In the genomic region with DNA sequence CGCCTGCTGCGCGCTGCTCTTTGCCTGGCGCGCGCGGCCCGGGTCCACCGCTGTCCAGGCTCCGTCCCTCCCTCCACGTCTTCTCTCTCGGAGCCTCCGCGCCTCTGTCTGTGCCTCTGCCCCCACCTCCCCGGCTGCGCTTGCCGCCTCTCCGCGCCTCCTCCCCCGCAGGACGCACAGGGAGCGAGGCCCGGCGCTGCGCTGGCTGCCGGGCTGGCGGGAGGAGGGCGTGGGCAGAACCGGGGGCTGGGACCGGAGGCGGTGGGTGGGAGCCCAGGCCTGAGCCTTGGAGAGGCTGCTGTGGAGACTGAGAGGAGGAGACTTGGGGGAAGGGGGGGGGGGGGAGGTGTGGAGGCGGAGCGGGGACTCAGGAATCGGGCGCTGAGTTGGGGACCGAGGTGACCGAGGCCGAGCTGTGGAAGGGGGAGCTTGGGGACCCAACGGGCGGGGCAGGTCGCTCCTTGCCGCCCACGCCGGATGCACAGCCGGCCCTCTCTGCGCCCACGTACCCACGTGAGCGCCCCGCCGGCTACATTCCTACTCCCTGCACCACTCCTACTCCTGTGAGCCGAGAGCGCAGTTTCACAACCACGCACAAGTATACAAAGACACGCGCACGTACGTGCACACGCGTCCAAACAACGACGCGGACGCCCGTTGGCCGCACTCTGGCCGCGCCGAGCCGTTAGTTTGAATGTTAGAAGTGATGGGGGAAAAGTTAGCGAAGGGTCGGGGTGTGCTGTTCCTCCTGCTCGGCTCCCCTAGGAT, we compare ENCODE assay signal across 1 mouse cellular context.
TF ChIP-seq lines count a peak whose summit lies in the region.

TSS of gene Nemp1 (plus strand) at position 401 of the 768 bp plus-strand sequence.

TF ChIP-seq in CH12.LX, 34 proteins besides CTCF, POLR2A, EP300 and RAD21 (continued from another document):
- TF ChIP-seq ZC3H11A (IDR thresholded peaks at IDR 0.05; ENCODE audit: low read depth, low read length) (no peak), UBTF (IDR thresholded peaks at IDR 0.05; ENCODE audit: low read depth, low read length) (peak; percentile 76; the same call in 1 of the 2 replicates), ELF1 (IDR thresholded peaks at IDR 0.05; ENCODE audit: low read depth, low read length) (no peak), IRF4 (IDR thresholded peaks at IDR 0.05; ENCODE audit: low read depth, low read length) (no peak), MEF2A (IDR thresholded peaks at IDR 0.05; ENCODE audit: borderline replicate concordance, low read depth, low read length) (no peak), SIN3A (IDR thresholded peaks at IDR 0.05; ENCODE audit: low read length) (0 out of 2 replicates have a peak, but pooled peaks have one; percentile 20), ZMIZ1 (IDR thresholded peaks at IDR 0.05; ENCODE audit: low read depth, low read length) (no peak), MYC (IDR thresholded peaks at IDR 0.05; ENCODE audit: low read depth, low read length) (no peak), MXI1 (IDR thresholded peaks at IDR 0.05; ENCODE audit: low read depth, low read length) (peak; percentile 10; the same call in 1 of the 2 replicates), MAX (IDR thresholded peaks at IDR 0.05; ENCODE audit: low read length) (0 out of 2 replicates have a peak, but pooled peaks have one; percentile 2), E2F4 (IDR thresholded peaks at IDR 0.05; ENCODE audit: insufficient replicate concordance, low read depth, low read length) (no peak), NELFE (IDR thresholded peaks at IDR 0.05; ENCODE audit: low read depth, low read length) (peak; percentile 31; the same call in 1 of the 2 replicates), RCOR1 (conservative IDR thresholded peaks at IDR 0.05; ENCODE audit: low read depth, low read length) (no peak), USF2 (conservative IDR thresholded peaks at IDR 0.05; ENCODE audit: low read depth, low read length) (no peak; the same call in 1 of the 2 replicates), JUND (conservative IDR thresholded peaks at IDR 0.05; ENCODE audit: low read depth, low read length) (no peak), BHLHE40 (IDR thresholded peaks at IDR 0.05; ENCODE audit: low read depth, low read length) (peak; percentile 79), TCF12 (IDR thresholded peaks at IDR 0.05; ENCODE audit: low read depth, low read length) (no peak), CHD1 (IDR thresholded peaks at IDR 0.05; ENCODE audit: low read depth, low read length) (no peak), JUN (IDR thresholded peaks at IDR 0.05; ENCODE audit: insufficient read depth, low read depth, low read length) (no peak), CHD2 (IDR thresholded peaks at IDR 0.05; ENCODE audit: low read length) (peak; percentile 27; the same call in 1 of the 2 replicates), ZKSCAN1 (IDR thresholded peaks at IDR 0.05; ENCODE audit: borderline replicate concordance, low read depth, low read length) (no peak), SMC3 (IDR thresholded peaks at IDR 0.05; ENCODE audit: low read depth, low read length) (no peak), GABPA (IDR thresholded peaks at IDR 0.05; ENCODE audit: insufficient replicate concordance, low read depth, low read length) (no peak)
